Mouse (Mus musculus): ENCODE data around the gene Ube2g1. TPM values are rescaled to one million over a fixed set of nuclear protein-coding genes. Genes with fewer than 3 reads are reported as not detected.
"Not testable (repeated sequence)": the region's sequence is repeated elsewhere in the genome, so short reads cannot be mapped to it uniquely, and the experiment has no call there.

Gene Ube2g1
- polyA plus RNA-seq, 1 experiment from 2014 or later = 112 TPM

- H3K4me3 ChIP-seq = no peak overlapping the region
- no peaks in the 10 kb centered on the region for H3K27me3 ChIP-seq
- H3K4me1 ChIP-seq (replicated peaks) = no peaks in the 10 kb centered on the region
- no peak overlapping the region for H3K27ac ChIP-seq
- no peaks in the 10 kb centered on the region for H3K9me3 ChIP-seq
- no peak overlapping the region for H3K9ac ChIP-seq
- no peak for ATAC-seq (ENCODE audit: low FRiP score)
- H3K4me2 ChIP-seq = no peak overlapping the region
- WGBS = 82% methylated on average over 2 of the region's 2 CpGs
- H3K36me3 ChIP-seq = 0 out of 2 replicates have a peak, but pooled peaks cover 2% of the 10 kb centered on the region
These were observed 68.2 kb downstream of the Ube2g1 start for GRCm38 (mm10) chr11:72675280-72675679.

- Histone ChIP-seq H3K9me3 (no peaks in the 10 kb centered on the region), H3K27ac (no peak overlapping the region), H3K4me2 (no peak overlapping the region), H3K4me1 (replicated peaks) (no peaks in the 10 kb centered on the region), H3K9ac (no peak overlapping the region), H3K27me3 (no peaks in the 10 kb centered on the region), H3K4me3 (no peak overlapping the region), H3K36me3 (peaks cover 18% of the 10 kb centered on the region)
- no peak for ATAC-seq (ENCODE audit: low FRiP score)
These were observed 73.6 kb downstream of the Ube2g1 start for GRCm38 (mm10) chr11:72680726-72681125.

- Histone ChIP-seq H3K36me3 (peaks cover 23% of the 10 kb centered on the region), H3K27ac (no peak overlapping the region), H3K27me3 (no peaks in the 10 kb centered on the region), H3K4me2 (no peak overlapping the region), H3K4me3 (no peak overlapping the region), H3K9me3 (no peaks in the 10 kb centered on the region), H3K9ac (no peak overlapping the region), H3K4me1 (replicated peaks) (no peaks in the 10 kb centered on the region)
- WGBS = 95% methylated on average over 2 of the region's 2 CpGs
- ATAC-seq (ENCODE audit: low FRiP score) = no peak
These were observed 76.3 kb downstream of the Ube2g1 start for GRCm38 (mm10) chr11:72683402-72683801.

GRCm38 (mm10) chr11:72686697-72687096 lies 79.6 kb downstream of the Ube2g1 start:
- no peak overlapping the region for H3K27ac ChIP-seq
- H3K9ac ChIP-seq = no peak overlapping the region
- H3K4me3 ChIP-seq = no peak overlapping the region
- H3K36me3 ChIP-seq = peaks cover 16% of the 10 kb centered on the region
- no peaks in the 10 kb centered on the region for H3K27me3 ChIP-seq
- peaks cover 19% of the 10 kb centered on the region for H3K4me1 ChIP-seq (replicated peaks)
- H3K9me3 ChIP-seq = no peaks in the 10 kb centered on the region
- no peak for ATAC-seq (ENCODE audit: low FRiP score)
- no peak overlapping the region for H3K4me2 ChIP-seq

GRCm38 (mm10) chr11:72688242-72688641 lies 81.2 kb downstream of the Ube2g1 start:
- Histone ChIP-seq H3K36me3 (peaks cover 16% of the 10 kb centered on the region), H3K4me1 (replicated peaks) (peaks cover 30% of the 10 kb centered on the region), H3K4me2 (no peak overlapping the region), H3K9me3 (no peaks in the 10 kb centered on the region), H3K27me3 (no peaks in the 10 kb centered on the region), H3K27ac (no peak overlapping the region), H3K9ac (no peak overlapping the region), H3K4me3 (no peak overlapping the region)
- ATAC-seq (ENCODE audit: low FRiP score) = no peak
- 9% methylated on average over 5 of the region's 5 CpGs for WGBS

- H3K4me1 ChIP-seq (replicated peaks) = peaks cover 38% of the 10 kb centered on the region
- H3K27ac ChIP-seq = no peak overlapping the region
- H3K4me2 ChIP-seq = peak overlapping the region; percentile 87
- H3K36me3 ChIP-seq = peaks cover 16% of the 10 kb centered on the region
- 76% methylated on average over 3 of the region's 3 CpGs for WGBS
- ATAC-seq (ENCODE audit: low FRiP score) = no peak
- H3K27me3 ChIP-seq = no peaks in the 10 kb centered on the region
- H3K9me3 ChIP-seq = no peaks in the 10 kb centered on the region
- H3K4me3 ChIP-seq = peak overlapping the region; percentile 69
- H3K9ac ChIP-seq = peak overlapping the region; percentile 88; the same call in 1 of the 2 replicates
These were observed 82.0 kb downstream of the Ube2g1 start for GRCm38 (mm10) chr11:72689115-72689514.

- under 1% methylated on average over 56 of the region's 56 CpGs for WGBS
- no peaks in the 10 kb centered on the region for H3K9me3 ChIP-seq
These were observed 82.7 kb downstream of the Ube2g1 start, which contains the start of gene Ankfy1 for GRCm38 (mm10) chr11:72689551-72690510. Ankfy1 (plus strand) TSS chr11:72690006.

GRCm38 (mm10) chr11:72692353-72692752 lies 85.3 kb downstream of the Ube2g1 start:
- peaks cover 4% of the 10 kb centered on the region; the same call in 1 of the 2 replicates for H3K36me3 ChIP-seq
- H3K9ac ChIP-seq = no peak overlapping the region
- no peak for ATAC-seq (ENCODE audit: low FRiP score)
- no peaks in the 10 kb centered on the region for H3K9me3 ChIP-seq
- peaks cover 38% of the 10 kb centered on the region for H3K4me1 ChIP-seq (replicated peaks)
- no peak overlapping the region for H3K4me3 ChIP-seq
- no peaks in the 10 kb centered on the region for H3K27me3 ChIP-seq
- no peak overlapping the region for H3K4me2 ChIP-seq
- 87% methylated on average over 4 of the region's 4 CpGs for WGBS
- H3K27ac ChIP-seq = no peak overlapping the region

More at GRCm38 (mm10) chr11:72689551-72690510, 82.7 kb downstream of the Ube2g1 start, which contains the start of gene Ankfy1:
- H3K36me3 ChIP-seq = peaks cover 13% of the 10 kb centered on the region
- H3K4me2 ChIP-seq = peak within 1 kb of the TSS; percentile 87
- H3K4me1 ChIP-seq (replicated peaks) = peaks cover 38% of the 10 kb centered on the region
- peak within 1 kb of the TSS; percentile 88 for H3K9ac ChIP-seq
- H3K27me3 ChIP-seq = no peaks in the 10 kb centered on the region
- ATAC-seq (ENCODE audit: low FRiP score) = peak; percentile 97
- peak within 1 kb of the TSS; percentile 94 for H3K27ac ChIP-seq
- peak within 1 kb of the TSS; percentile 69 for H3K4me3 ChIP-seq

- no peak overlapping the region for H3K9ac ChIP-seq
- peaks cover 32% of the 10 kb centered on the region for H3K4me1 ChIP-seq (replicated peaks)
- no peak overlapping the region for H3K4me3 ChIP-seq
- H3K27ac ChIP-seq = no peak overlapping the region
- no peak for ATAC-seq (ENCODE audit: low FRiP score)
- peaks cover 4% of the 10 kb centered on the region; the same call in 1 of the 2 replicates for H3K9me3 ChIP-seq
- 95% methylated on average over 3 of the region's 3 CpGs for WGBS
- peaks cover 7% of the 10 kb centered on the region; the same call in 1 of the 2 replicates for H3K36me3 ChIP-seq
- H3K27me3 ChIP-seq = no peaks in the 10 kb centered on the region
- no peak overlapping the region for H3K4me2 ChIP-seq
These were observed 87.9 kb downstream of the Ube2g1 start for GRCm38 (mm10) chr11:72695025-72695424.

GRCm38 (mm10) chr11:72696368-72696971 lies 89.4 kb downstream of the Ube2g1 start:
- Histone ChIP-seq H3K4me3 (no peak overlapping the region), H3K4me1 (replicated peaks) (peaks cover 21% of the 10 kb centered on the region), H3K4me2 (no peak overlapping the region), H3K27me3 (no peaks in the 10 kb centered on the region), H3K9ac (no peak overlapping the region), H3K27ac (no peak overlapping the region), H3K36me3 (peaks cover 7% of the 10 kb centered on the region; the same call in 1 of the 2 replicates), H3K9me3 (peaks cover 4% of the 10 kb centered on the region; the same call in 1 of the 2 replicates)
- ATAC-seq (ENCODE audit: low FRiP score) = no peak
- WGBS = 96% methylated on average over 2 of the region's 2 CpGs

- Histone ChIP-seq H3K4me1 (replicated peaks) (peaks cover 13% of the 10 kb centered on the region), H3K9ac (no peak overlapping the region), H3K4me3 (no peak overlapping the region), H3K36me3 (peaks cover 7% of the 10 kb centered on the region; the same call in 1 of the 2 replicates), H3K27me3 (no peaks in the 10 kb centered on the region), H3K27ac (no peak overlapping the region), H3K9me3 (peaks cover 4% of the 10 kb centered on the region; the same call in 1 of the 2 replicates), H3K4me2 (no peak overlapping the region)
- no peak for ATAC-seq (ENCODE audit: low FRiP score)
These were observed 90.2 kb downstream of the Ube2g1 start for GRCm38 (mm10) chr11:72697323-72697722.

- not testable (repeated sequence) for H3K4me1 ChIP-seq (replicated peaks); H3K4me3 ChIP-seq; ATAC-seq (ENCODE audit: low FRiP score); H3K4me2 ChIP-seq; H3K27me3 ChIP-seq; H3K27ac ChIP-seq; H3K36me3 ChIP-seq; H3K9me3 ChIP-seq; H3K9ac ChIP-seq
- WGBS = 96% methylated on average over 2 of the region's 2 CpGs
These were observed 98.0 kb downstream of the Ube2g1 start for GRCm38 (mm10) chr11:72705111-72705510.
